Mouse (Mus musculus) heart, embryonic 14.5 days (tissue): ENCODE measurements around the gene Hist1h2bf. TPM values are rescaled to one million over a fixed set of nuclear protein-coding genes. Genes with fewer than 3 reads are reported as not detected.
A peak's percentile ranks its signal among the peaks of the same experiment; 100 is the strongest.
"Not testable (repeated sequence)": the region's sequence is repeated elsewhere in the genome, so short reads cannot be mapped to it uniquely, and the experiment has no call there.

Experiments used
- ATAC-seq: fragments of 200-750 bp; cut with Nextera tagmentation; 2 replicates; pipeline ENCODE4 v1.8.0; 2017; ENCODE audit warnings: low read depth, moderate TSS enrichment; ENCODE audit not compliant: insufficient number of reproducible peaks, insufficient read depth, low FRiP score
- H3K27ac ChIP-seq, 2 experiments: fragments of 200-500 bp in 1 of 2; fragments of 300-500 bp in 1 of 2; sonication (generic) in 1 of 2; replicated peaks in 1 of 2; 2 replicates each; pipeline ENCODE4 v1.5.1; 2012 to 2014; ENCODE audit warnings: low read depth in 2 of 2, low read length in 2 of 2, control low read depth in 1 of 2, mild to moderate bottlenecking in 1 of 2, mixed read lengths in 1 of 2; ENCODE audit not compliant: control insufficient read depth in 1 of 2, insufficient read depth in 1 of 2
- H3K27me3 ChIP-seq: fragments of 300-500 bp; sonication (generic); 2 replicates; pipeline ENCODE4 v1.6.1; 2014; ENCODE audit warnings: mild to moderate bottlenecking, low read length, control low read depth; ENCODE audit not compliant: control insufficient read depth, insufficient read depth
- H3K36me3 ChIP-seq: fragments of 300-500 bp; sonication (generic); 2 replicates; pipeline ENCODE4 v1.6.1; 2014; ENCODE audit warnings: mild to moderate bottlenecking, control low read depth, low read length, mixed read lengths; ENCODE audit not compliant: control insufficient read depth, insufficient read depth
- H3K4me1 ChIP-seq, 2 experiments: fragments of 200-500 bp in 1 of 2; fragments of 300-500 bp in 1 of 2; sonication (generic) in 1 of 2; 2 replicates each; pipeline ENCODE4 v1.6.1; 2012 to 2014; ENCODE audit warnings: low read length in 2 of 2, control low read depth in 1 of 2, mixed read lengths in 1 of 2; ENCODE audit not compliant: control insufficient read depth in 2 of 2, insufficient read depth in 2 of 2
- H3K4me2 ChIP-seq: fragments of 300-500 bp; sonication (generic); 2 replicates; pipeline ENCODE4 v1.6.1; 2014; ENCODE audit warnings: mild to moderate bottlenecking, low read length
- H3K4me3 ChIP-seq, 2 experiments: fragments of 200-500 bp in 1 of 2; fragments of 300-500 bp in 1 of 2; sonication (generic) in 1 of 2; 2 replicates each; pipeline ENCODE4 v1.5.1; 2012 to 2014; ENCODE audit warnings: low read length in 2 of 2, mild to moderate bottlenecking in 2 of 2, control low read depth in 1 of 2, low read depth in 1 of 2, moderate library complexity in 1 of 2; ENCODE audit not compliant: control insufficient read depth in 1 of 2, insufficient read depth in 1 of 2
- H3K9ac ChIP-seq: fragments of 300-500 bp; sonication (generic); 2 replicates; pipeline ENCODE4 v1.6.1; 2014; ENCODE audit warnings: mild to moderate bottlenecking, low read length
- H3K9me3 ChIP-seq: fragments of 300-500 bp; sonication (generic); 2 replicates; pipeline ENCODE4 v1.6.1; 2016; ENCODE audit warnings: low read length, control low read depth; ENCODE audit not compliant: control insufficient read depth
- WGBS: fragments of 180-500 bp; shearing (Covaris S2); extraction: QIAGEN DNeasy Blood & Tissue Kit; methylation state at CpG from one replicate; pipeline ENCODE4 v1.1.7; 2014; 5-methylcytosine and 5-hydroxymethylcytosine counted together
- polyA plus RNA-seq: library from polyadenylated mRNA; unstranded; fragments of >200 nt; fragmentation: Nextera tagmentation; extraction: Ambion mirVana; gene quantifications from 2 replicates; pipeline ENCODE4 v1.2.1, GENCODE M21; 2014

Gene Hist1h2bf
- 0.61 and 3.7 TPM in 2 replicates for polyA plus RNA-seq

DNA sequence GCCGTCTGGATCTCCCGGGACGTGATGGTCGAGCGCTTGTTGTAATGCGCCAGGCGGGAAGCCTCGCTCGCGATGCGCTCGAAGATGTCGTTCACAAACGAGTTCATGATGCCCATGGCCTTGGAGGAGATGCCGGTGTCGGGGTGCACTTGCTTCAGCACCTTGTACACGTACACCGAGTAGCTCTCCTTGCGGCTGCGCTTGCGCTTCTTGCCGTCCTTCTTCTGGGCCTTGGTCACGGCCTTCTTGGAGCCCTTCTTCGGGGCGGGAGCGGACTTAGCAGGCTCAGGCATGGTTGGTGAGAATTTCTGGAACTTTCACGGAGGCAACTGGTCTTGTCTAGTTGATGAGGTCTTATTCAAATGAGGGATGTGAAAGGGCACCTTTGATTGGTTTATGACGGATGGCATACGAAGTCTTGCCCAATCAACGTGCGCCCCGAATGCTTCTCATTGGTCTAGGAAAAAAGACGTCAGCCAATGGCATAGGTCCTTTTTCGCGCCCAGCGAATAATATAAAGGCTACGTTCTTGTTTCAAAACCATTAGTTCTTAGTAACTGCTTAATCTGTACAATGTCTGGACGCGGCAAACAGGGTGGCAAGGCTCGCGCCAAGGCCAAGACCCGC is at the start of gene Hist1h2bf, which contains the start of gene Hist1h2ad:
TSS of gene Hist1h2bf (minus strand) at position 299 of the 627 bp plus-strand sequence.
TSS of gene Hist1h2ad (plus strand) at position 484 of the 627 bp plus-strand sequence.
- H3K27ac ChIP-seq = peak within 1 kb of the TSS; percentile 82 to 95
- peak within 1 kb of the TSS; percentile 70 for H3K4me2 ChIP-seq
- peaks cover 3 to 23% of the 10 kb centered on the region in 2 experiments for H3K4me1 ChIP-seq
- H3K36me3 ChIP-seq, H3K27me3 ChIP-seq, H3K9me3 ChIP-seq: not testable (repeated sequence)
- ATAC-seq = peak; percentile 87
- H3K4me3 ChIP-seq = peak within 1 kb of the TSS; percentile 44 to 47
- peak within 1 kb of the TSS; percentile 80 for H3K9ac ChIP-seq
- WGBS = under 1% methylated on average over 35 of the region's 42 CpGs

- Histone ChIP-seq H3K4me2 (peak overlapping the region; percentile 89), H3K4me3 (peak overlapping the region in 1 of 2 experiments; percentile 54; a peak in 3 of 4 replicates), H3K27ac (peak overlapping the region in 1 of 2 experiments; percentile 91; a peak in 2 of 4 replicates), H3K9me3 (no peaks in the 10 kb centered on the region), H3K9ac (peak overlapping the region; percentile 71), H3K4me1 (peaks cover 2 to 11% of the 10 kb centered on the region in 2 experiments; a peak in 3 of 4 replicates), H3K36me3 (no peaks in the 10 kb centered on the region), H3K27me3 (no peaks in the 10 kb centered on the region)
- no peak for ATAC-seq
- 23% methylated on average over 7 of the region's 7 CpGs for WGBS
Observed at GRCm38 (mm10) chr13:23622861-23623450, 49.0 kb upstream of the Hist1h2bf start.

- Histone ChIP-seq H3K9ac (peak within 1 kb of the TSS; percentile 87), H3K4me3 (peak within 1 kb of the TSS; percentile 54 to 82), H3K4me2 (peak within 1 kb of the TSS; percentile 89), H3K27ac (peak within 1 kb of the TSS; percentile 91 to 94), H3K4me1 (peaks cover 2 to 11% of the 10 kb centered on the region in 2 experiments; a peak in 3 of 4 replicates)
- peak; percentile 92 for ATAC-seq
- H3K36me3 ChIP-seq, H3K9me3 ChIP-seq, H3K27me3 ChIP-seq: not testable (repeated sequence)
- WGBS = under 1% methylated on average over 52 of the region's 53 CpGs
Observed at GRCm38 (mm10) chr13:23622175-23622671, 48.2 kb upstream of the Hist1h2bf start, which contains the start of gene Hist1h1e. Gene Hist1h1e (minus strand): TSS chr13:23622558.

GRCm38 (mm10) chr13:23621532-23622174 is 47.7 kb upstream of the Hist1h2bf start:
- ATAC-seq = peak; percentile 85
- peak overlapping the region; percentile 54 to 82 for H3K4me3 ChIP-seq
- peaks cover 2 to 11% of the 10 kb centered on the region in 2 experiments; a peak in 3 of 4 replicates for H3K4me1 ChIP-seq
- H3K27me3 ChIP-seq = no peaks in the 10 kb centered on the region
- peak overlapping the region; percentile 91 to 94 for H3K27ac ChIP-seq
- no peaks in the 10 kb centered on the region for H3K36me3 ChIP-seq
- peak overlapping the region; percentile 87 for H3K9ac ChIP-seq
- under 1% methylated on average over 18 of the region's 18 CpGs for WGBS
- H3K4me2 ChIP-seq = peak overlapping the region; percentile 89
- no peaks in the 10 kb centered on the region for H3K9me3 ChIP-seq

DNA sequence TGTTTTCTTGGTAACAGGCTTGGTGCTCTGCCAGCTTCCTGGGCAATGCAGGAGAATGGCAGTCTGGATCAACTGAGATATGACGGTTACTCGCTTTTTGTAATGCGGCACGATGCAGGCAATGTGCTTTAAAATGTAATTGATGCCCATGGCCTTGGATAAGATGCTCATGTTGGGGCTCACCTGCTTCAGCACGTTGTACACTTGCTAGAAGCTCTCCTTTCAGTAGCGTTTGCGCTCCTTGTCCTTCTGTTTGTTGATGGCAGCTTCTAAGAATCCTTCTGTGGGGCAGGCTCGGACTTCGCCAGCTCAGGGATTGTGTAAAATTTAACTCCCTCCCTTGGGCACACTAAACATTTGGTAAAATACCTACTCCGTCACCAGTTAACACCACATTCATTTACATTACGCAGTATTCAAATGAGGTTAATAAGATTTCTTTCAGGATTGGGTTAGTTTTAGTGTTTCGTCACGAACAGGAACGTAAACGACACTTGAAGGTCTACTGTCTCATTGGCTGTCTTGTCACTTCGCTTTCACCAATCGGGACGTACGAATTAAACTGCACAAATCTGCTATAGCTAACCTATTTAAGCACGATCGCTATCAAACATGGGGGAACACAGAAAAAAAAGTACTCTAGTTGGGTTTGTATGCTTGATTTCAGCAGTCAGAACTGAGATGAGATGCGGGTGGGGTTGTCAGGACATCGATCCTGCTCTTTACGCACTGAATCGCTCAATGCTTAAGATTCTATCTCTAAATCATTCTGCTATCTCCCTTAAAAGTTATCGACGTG is 46.9 kb upstream of the Hist1h2bf start, which contains the start of gene Hist1h2be:
TSS of gene Hist1h2be (minus strand) at position 392 of the 799 bp plus-strand sequence.
- peaks cover 2 to 11% of the 10 kb centered on the region in 2 experiments; a peak in 3 of 4 replicates for H3K4me1 ChIP-seq
- ATAC-seq = peak; percentile 70
- peak within 1 kb of the TSS; percentile 54 to 82 for H3K4me3 ChIP-seq
- no peaks in the 10 kb centered on the region for H3K9me3 ChIP-seq
- H3K4me2 ChIP-seq = peak within 1 kb of the TSS; percentile 89
- WGBS = under 1% methylated on average over 27 of the region's 27 CpGs
- H3K9ac ChIP-seq = peak within 1 kb of the TSS; percentile 87
- H3K27me3 ChIP-seq = no peaks in the 10 kb centered on the region
- no peaks in the 10 kb centered on the region for H3K36me3 ChIP-seq
- peak within 1 kb of the TSS; percentile 91 to 94 for H3K27ac ChIP-seq

DNA sequence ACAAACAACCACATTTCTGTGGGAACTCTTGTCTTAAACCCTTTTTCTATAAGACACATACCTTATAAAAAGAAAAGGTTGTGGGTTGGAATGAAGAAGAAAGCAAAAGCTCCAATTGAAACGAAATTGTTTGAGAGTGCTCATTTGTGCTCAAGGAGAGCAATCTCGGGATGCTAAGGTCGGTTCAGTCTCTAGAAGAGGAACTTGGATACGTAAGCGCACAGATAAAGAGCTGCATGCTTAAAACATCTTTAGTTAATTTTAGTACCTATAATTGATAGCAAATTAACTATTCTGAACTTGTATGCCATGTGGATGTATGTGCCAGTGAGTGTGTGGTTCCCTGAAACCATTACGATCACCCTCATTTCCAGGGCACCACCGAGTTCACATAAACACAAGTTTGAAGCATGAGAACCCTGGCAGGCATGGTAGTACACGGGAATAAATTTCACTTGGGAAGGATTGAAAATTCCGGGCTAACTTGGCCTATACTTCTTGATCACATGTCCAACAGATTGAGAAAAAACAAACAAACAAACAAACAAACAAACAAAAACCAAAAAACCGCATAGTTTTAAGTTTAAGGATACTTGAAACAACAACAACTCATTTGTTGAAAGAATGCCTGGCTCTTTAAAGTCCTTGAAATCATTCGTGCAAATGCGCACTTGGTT is 46.2 kb upstream of the Hist1h2bf start:
- 54% methylated on average over 12 of the region's 12 CpGs for WGBS
- Histone ChIP-seq H3K9me3 (no peaks in the 10 kb centered on the region), H3K36me3 (no peaks in the 10 kb centered on the region)

More for the DNA sequence above, 46.2 kb upstream of the Hist1h2bf start:
- Histone ChIP-seq H3K4me1 (peaks cover 2 to 11% of the 10 kb centered on the region in 2 experiments; a peak in 3 of 4 replicates), H3K9ac (peak overlapping the region; percentile 87), H3K27ac (peak overlapping the region; percentile 85 to 91), H3K4me2 (peak overlapping the region; percentile 89), H3K27me3 (no peaks in the 10 kb centered on the region), H3K4me3 (peak overlapping the region; percentile 54 to 82)
- ATAC-seq = no peak
